8 mouse cellular contexts compared by ENCODE assay signal in the genomic region with DNA sequence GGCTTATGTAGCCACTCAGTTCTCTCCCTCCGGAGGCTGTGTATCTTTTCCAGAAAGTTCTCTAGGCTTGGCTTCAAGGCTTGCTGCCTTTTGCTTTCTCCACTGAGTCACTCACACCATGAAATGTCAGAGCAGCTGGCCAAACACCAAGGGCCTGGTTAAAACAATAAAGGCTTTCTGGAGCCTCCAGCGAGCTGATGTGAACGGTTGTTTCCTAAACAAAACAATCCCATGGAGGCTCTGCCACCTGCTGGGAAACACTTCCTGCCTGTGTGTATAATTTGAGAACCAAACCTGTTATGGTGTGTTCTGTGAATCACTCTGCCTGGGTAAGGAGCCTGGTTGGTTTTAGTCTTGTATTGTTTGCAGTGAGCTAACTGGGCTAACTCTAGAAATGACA.
DNase-seq lines count a peak whose midpoint lies in the region; ATAC-seq lines count a peak whose summit lies in the region.
"Had no signal": no experiment of that assay in that cellular context is flagged by ENCODE, and none has a peak within 500 bp of the region (broad histone marks: within the 10 kb centered on the region; RNA-seq: fewer than 3 reads in every experiment).

No protein-coding gene starts in this region.

- no peak overlapping the region for H3K27ac ChIP-seq in forebrain, embryonic 15.5 days (replicated peaks)
- H3K27ac ChIP-seq in hindbrain, embryonic 11.5 days (ENCODE audit: low read depth, low read length), result no peak overlapping the region
- peak overlapping the region; percentile 67 for H3K27ac ChIP-seq in midbrain, embryonic 15.5 days
- H3K27ac ChIP-seq: macrophage had no signal

- no peaks in the 10 kb centered on the region for H3K27me3 ChIP-seq in forebrain, embryonic 15.5 days
- H3K27me3 ChIP-seq in hindbrain, embryonic 11.5 days (ENCODE audit: control insufficient read depth, insufficient read depth, low read length), result no peaks in the 10 kb centered on the region
- H3K27me3 ChIP-seq in midbrain, embryonic 15.5 days (replicated peaks), result no peaks in the 10 kb centered on the region

- ATAC-seq in forebrain, embryonic 15.5 days (replicated peaks), result peak; percentile 17; the same call in 1 of the 2 replicates
- peak; percentile 20; the same call in 1 of the 2 replicates for ATAC-seq in hindbrain, embryonic 11.5 days (ENCODE audit: low FRiP score)
- no peak for ATAC-seq in midbrain, embryonic 15.5 days (replicated peaks)

- no peak overlapping the region for H3K4me3 ChIP-seq in forebrain, embryonic 15.5 days
- no peak overlapping the region for H3K4me3 ChIP-seq in hindbrain, embryonic 11.5 days (ENCODE audit: low read depth, low read length)
- H3K4me3 ChIP-seq in midbrain, embryonic 15.5 days, result no peak overlapping the region

- 14% methylated on average over 3 of the region's 3 CpGs for WGBS in forebrain, embryonic 15.5 days
- WGBS in hindbrain, embryonic 11.5 days, result 19% methylated on average over 3 of the region's 3 CpGs
- WGBS in midbrain, embryonic 15.5 days, result 6% methylated on average over 3 of the region's 3 CpGs

- no peak overlapping the region for H3K9ac ChIP-seq in forebrain, embryonic 15.5 days (replicated peaks)
- no peak overlapping the region for H3K9ac ChIP-seq in hindbrain, embryonic 11.5 days (ENCODE audit: low read depth, low read length)
- no peak overlapping the region; the same call in 1 of the 2 replicates for H3K9ac ChIP-seq in midbrain, embryonic 15.5 days

- H3K9me3 ChIP-seq in forebrain, embryonic 15.5 days, result no peaks in the 10 kb centered on the region; the same call in 1 of the 2 replicates
- H3K9me3 ChIP-seq in hindbrain, embryonic 11.5 days (ENCODE audit: control insufficient read depth, low read length), result no peaks in the 10 kb centered on the region
- no peaks in the 10 kb centered on the region for H3K9me3 ChIP-seq in midbrain, embryonic 15.5 days

- H3K36me3 ChIP-seq in forebrain, embryonic 15.5 days, result no peaks in the 10 kb centered on the region
- no peaks in the 10 kb centered on the region for H3K36me3 ChIP-seq in hindbrain, embryonic 11.5 days (ENCODE audit: control insufficient read depth, insufficient read depth, low read length)
- no peaks in the 10 kb centered on the region for H3K36me3 ChIP-seq in midbrain, embryonic 15.5 days (replicated peaks)

- H3K4me2 ChIP-seq in forebrain, embryonic 15.5 days (replicated peaks), result no peak overlapping the region
- no peak overlapping the region for H3K4me2 ChIP-seq in hindbrain, embryonic 11.5 days (replicated peaks; ENCODE audit: low read depth, low read length)
- H3K4me2 ChIP-seq in midbrain, embryonic 15.5 days, result no peak overlapping the region

- peak; percentile 59 for DNase-seq in adipocyte (ENCODE audit: low spot score)
- peak; percentile 16 for DNase-seq in cerebellum, adult 11-12 months
- peak; percentile 51 for DNase-seq in hindbrain, embryonic 11.5 days (ENCODE audit: low spot score)
- peak; percentile 38 to 44 for DNase-seq in left cerebral cortex, postnatal 14 days (ENCODE audit: low spot score in 2 of 2)
- DNase-seq in urinary bladder, postnatal 36 days (ENCODE audit: low spot score in 2 of 2), result peak; percentile 12 to 13

- peaks cover 10% of the 10 kb centered on the region for H3K4me1 ChIP-seq in forebrain, embryonic 15.5 days
- peaks cover 7% of the 10 kb centered on the region for H3K4me1 ChIP-seq in hindbrain, embryonic 11.5 days (replicated peaks; ENCODE audit: control insufficient read depth, insufficient read depth, low read length)
- peaks cover 21% of the 10 kb centered on the region for H3K4me1 ChIP-seq in midbrain, embryonic 15.5 days

- intact Hi-C loops in left cerebral cortex, postnatal 14 days (cut with DNase I), result loop anchor here (10.0 kb wide), 1 partner anchor 549 kb away; no protein-coding TSS in a partner anchor
